Mouse (Mus musculus): ENCODE measurements around the gene Ninj2. TPM values are rescaled to one million over a fixed set of nuclear protein-coding genes. Genes with fewer than 3 reads are reported as not detected.

Gene Ninj2
- total RNA-seq, 2 experiments from 2014 or later, result not detected

DNA sequence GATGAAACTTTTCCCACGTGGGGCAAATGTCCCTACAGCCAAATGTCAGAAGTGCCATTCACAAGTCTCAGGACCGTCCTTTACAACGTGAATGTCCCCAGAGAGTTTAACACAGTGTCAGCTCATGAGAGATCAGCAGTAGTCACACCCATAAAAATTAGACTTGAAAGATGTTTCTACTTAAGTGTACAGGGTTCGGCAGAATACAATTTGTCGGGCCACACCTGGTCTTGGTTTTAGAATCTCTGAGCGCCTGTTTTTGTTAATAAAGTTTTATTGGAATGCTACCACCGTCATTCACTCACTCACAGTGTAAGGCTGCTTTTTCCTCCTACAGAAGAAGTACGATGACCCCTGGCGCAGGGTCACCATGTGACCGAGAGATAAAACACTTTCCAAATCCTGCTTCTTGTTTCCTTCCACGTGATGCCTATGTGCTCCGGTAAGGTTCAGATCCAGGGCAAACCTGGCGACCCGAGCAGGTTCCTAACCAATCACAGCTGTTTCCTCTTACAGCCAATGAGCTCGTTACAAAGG is 2.4 kb upstream of the Ninj2 start:
- DNase-seq, result no peak
- intact Hi-C loops (cut with DNase I), result no loop called here

DNA sequence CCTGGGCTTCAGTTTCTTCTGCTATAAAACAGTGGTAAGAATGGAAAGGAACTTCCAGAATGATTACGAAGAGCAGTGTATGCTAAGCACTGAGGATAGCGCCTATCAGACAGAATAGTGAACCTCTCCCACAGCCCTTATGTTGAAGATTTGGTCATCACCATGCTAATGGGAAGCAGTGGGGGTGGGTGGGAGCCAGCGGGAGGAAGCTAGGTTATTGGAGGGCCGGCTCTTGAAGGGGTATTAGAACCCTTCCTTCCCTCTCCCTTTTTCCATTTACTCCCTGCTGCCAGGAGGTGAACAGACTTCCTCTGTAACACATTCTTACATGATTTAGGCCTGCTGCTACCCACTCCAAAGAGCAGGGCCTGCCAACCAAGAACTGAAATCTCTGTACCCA is 1.2 kb upstream of the Ninj2 start:
- DNase-seq, result no peak
- intact Hi-C loops (cut with DNase I), result no loop called here

DNA sequence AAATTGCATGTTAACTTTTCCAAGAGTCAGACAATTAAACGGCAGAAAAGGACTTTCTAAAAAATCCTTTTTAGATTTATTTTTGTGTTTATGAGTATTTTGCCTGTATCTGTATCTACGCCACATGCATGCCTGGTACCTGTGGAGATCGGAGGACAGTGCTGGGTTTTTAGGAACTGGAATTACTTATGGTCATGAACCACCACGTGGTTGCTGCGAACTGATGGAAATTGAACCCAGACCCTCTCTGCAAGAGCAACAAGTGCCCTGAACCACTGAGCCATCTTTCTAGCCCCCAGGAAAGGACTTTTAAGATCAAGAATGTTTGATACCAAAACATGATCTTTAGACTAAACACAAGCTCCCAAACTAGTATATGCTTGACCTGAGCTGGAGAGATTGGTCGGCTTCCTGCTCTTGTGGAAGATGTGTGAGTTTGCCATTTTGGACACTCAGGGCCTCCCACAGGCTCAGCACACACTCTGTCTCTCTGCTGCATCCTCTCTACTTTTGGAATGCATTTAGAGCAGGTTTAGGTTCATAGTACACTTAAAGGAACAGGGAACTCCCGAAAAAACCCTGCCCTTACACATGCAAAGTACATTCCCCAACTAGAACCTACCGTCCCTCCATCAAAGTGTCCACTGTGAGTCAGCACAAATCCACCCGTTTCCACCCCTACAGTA is 1.1 kb downstream of the Ninj2 start:
- no peak for DNase-seq
- intact Hi-C loops (cut with DNase I), result no loop called here

DNA sequence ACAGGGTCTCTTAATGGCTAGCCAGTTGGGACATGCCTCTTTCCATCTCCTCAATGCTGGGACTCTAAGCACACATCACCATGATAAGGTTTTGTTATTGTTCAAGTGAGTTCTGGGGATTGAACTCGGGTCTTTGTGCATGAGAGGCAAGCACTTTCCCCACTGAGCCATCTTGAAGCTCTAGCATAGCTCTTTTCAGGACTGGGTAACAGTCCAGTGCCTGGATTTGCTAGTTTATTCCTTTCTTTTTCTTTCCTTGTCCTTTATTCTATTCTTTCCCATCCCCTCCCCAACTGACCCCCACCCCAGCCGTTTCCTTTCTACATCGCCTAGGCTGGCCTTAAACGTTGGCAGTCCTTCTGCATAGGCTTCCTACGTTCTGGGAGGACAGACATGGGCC is 1.9 kb downstream of the Ninj2 start:
- intact Hi-C loops (cut with DNase I), result no loop called here
- no peak for DNase-seq

DNA sequence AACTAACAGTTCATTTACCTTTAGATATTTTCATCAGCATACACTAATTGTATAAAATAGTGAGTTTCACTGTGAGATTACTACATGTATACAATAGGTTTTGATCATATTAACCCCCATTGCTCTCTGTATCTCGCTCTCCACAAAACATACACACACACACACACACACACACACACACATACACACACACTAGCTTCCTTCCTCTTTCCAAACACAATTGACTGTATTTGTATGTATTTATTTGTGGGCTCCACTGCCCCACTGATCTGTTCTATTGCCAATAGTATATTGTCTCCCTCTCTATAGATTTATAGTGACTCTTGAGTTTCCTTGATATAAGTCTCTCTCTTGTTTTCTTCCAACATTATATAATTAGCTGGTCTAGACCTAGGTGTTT is 2.4 kb downstream of the Ninj2 start:
- no peak for DNase-seq
- intact Hi-C loops (cut with DNase I), result no loop called here

DNA sequence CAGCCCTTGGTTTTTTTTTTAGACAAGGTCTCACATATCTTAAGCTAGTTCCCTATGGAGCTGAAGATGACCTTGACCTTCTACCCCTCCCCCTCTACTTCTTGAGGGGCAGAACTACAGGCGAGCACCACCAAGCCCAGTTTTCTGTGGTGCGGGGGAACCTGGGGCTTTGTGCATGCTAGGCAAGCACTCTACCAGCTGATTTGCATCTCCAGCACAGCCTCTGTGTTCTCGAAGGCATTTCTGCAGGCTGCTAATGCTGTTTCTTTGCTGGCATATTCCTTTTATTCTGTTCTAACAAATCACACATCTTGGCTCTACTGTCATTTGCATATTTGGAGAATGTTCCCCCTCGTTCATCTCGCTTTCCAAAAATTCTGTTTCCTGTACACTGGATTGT is 6.2 kb downstream of the Ninj2 start:
- DNase-seq, result no peak
- intact Hi-C loops (cut with DNase I), result no loop called here

DNA sequence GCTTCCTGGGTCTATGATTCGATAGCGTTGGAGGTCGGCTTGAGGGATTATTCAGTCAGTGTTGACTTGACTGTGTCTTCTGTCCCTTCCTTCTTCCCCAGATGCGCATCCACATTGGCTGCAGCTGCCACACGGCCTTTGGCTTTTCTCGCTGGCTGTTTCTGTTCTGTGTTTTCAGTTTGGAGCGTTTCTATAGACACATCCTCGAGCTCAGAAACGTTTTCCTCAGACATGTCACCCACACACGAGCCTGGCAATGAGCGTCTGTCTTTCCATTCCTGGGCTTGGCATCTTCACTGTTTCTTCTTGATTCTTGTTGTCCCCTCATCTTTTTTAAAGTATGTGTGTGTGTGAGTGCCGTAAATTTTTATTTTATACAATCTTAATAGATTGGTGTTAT is 8.1 kb downstream of the Ninj2 start:
- no peak for DNase-seq
- intact Hi-C loops (cut with DNase I), result no loop called here

DNA sequence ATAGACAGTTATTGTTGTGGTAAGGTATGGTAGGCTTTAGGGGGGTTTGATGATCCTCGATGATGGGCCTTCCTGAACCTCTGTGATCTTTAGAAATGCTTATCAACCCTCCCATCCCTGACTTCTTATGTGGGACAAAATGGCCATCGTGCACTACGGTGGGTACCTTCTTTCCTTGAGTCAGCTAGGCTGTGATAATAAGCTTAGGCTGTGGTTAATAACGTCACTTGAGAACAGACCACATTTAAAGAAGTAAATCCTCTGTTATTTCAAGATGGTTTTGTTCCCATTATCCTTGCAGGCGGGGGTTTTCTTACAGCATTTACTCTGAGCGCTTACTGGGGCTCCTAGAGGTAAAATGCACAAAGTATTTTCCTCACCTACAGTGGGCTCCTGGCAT is 8.8 kb downstream of the Ninj2 start:
- intact Hi-C loops (cut with DNase I), result no loop called here
- DNase-seq, result no peak

DNA sequence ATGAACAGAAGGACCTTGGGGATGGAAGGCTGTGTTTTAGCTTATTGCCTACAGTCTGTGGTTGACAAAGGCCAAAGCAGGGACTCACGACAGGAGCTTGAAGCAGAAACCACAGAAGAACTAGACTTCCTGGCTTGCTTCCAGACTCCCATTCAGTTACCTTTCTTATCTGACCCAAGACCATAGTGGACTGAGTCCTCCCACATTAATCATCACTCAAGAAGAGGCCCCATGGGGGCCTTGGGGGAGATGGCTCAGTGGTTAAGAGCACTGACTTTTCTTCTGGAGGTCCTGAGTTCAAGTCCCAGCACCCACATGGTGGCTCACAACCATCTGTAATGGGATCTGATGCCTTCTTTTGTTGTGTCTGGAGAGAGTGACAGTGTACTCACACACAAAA is 10.0 kb downstream of the Ninj2 start:
- DNase-seq, result no peak
- intact Hi-C loops (cut with DNase I), result no loop called here

DNA sequence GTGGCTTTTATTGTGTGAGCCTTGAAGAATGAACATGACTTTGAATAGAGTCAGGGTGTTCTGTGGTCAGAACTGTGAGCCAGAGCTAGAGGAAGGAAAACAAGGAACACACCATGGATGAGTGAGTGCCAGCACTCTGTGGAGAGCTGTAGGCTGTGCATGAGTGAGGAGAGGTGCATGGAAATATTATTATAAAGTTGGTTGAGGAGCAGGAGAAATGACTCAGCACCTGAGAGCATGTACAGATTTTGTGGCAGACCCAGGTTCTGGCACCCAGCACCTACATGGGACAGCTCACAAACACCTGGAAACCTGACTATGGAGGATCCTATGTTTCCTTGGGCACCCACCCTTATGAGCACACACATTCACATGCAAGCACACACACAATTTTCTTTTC is 11.9 kb downstream of the Ninj2 start:
- no peak for DNase-seq
- intact Hi-C loops (cut with DNase I), result no loop called here

DNA sequence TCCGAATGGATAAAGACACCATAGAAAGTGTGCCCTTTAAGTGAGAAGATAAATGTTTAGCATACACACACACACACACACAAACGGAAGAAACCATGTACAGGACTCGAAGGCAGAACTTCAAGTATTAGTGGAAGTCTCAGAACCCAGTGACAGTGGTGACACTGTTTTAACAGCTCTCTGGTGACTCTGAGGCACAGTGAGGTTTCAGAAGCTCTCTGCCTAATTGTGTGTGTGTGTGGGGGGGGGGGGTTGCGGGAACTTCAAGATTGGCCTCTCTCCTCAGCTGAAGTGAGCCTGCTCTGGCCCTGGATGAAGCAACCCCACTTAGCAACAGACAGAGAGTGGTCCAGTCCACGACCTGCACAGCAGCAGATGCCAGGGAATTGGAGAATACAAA is 14.4 kb downstream of the Ninj2 start:
- no peak for DNase-seq
- intact Hi-C loops (cut with DNase I), result no loop called here

DNA sequence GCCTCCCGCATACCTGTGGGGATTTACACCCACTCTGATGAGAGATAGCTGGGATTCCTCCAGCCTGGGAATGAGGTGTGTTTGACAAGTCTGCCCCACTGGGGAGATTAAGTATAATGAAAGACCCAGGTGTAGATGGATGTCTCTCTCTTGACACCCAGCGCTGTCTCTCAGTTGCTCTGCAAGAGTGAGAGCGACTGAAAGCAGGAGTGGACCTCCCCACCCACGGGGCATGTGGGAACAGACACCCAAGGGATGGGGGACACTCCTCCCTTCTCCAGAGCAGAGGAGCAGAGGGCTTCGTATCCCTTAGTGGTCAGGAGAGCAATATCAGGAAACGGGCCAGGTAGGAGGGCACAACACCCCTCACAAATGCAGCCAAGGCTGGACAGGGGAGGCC is 14.9 kb downstream of the Ninj2 start:
- DNase-seq, result no peak
- intact Hi-C loops (cut with DNase I), result no loop called here

DNA sequence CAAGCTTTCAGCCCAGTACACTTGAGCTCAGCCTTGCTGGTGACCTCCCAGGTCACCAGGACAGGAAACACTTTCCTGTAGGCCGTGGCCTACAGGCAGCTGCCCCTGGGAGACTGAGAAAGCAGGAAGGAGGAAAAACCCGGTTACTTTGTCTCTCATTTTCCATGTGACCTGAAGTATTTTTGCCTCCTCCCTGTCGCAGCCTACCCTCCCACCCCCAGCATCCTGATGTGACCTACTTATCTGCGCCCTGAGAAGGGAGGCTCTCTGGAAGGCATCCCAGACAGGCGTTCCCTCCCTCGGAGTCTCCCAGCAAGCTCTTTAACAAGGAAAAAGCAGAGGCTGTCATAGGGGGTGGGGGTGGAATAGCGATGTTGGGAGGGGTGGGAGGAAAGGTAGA is 16.0 kb downstream of the Ninj2 start:
- intact Hi-C loops (cut with DNase I), result no loop called here
- DNase-seq, result peak; percentile 18

DNA sequence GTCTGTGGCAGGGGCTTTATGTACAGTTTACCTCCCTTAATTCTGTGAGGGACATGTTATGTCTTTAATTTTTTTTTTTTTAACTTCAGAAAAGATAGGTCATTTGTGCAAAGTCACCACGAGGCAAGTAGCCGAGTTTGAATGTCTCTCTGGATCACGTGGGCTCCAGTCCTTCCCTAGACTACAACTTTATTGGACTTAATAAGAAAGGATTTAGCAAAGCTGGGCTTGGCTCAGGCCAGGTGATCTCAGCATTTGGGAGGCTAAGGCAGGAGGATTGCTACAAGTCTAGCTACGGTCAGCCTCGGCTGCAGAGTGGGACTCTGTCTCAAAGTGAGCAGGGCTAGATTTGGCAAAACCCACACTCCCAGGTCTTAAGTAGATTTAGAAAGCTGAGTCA is 16.8 kb downstream of the Ninj2 start:
- intact Hi-C loops (cut with DNase I), result loop anchor here (10.0 kb wide), 1 partner anchor 55 kb away; no protein-coding TSS in a partner anchor
- no peak for DNase-seq

DNA sequence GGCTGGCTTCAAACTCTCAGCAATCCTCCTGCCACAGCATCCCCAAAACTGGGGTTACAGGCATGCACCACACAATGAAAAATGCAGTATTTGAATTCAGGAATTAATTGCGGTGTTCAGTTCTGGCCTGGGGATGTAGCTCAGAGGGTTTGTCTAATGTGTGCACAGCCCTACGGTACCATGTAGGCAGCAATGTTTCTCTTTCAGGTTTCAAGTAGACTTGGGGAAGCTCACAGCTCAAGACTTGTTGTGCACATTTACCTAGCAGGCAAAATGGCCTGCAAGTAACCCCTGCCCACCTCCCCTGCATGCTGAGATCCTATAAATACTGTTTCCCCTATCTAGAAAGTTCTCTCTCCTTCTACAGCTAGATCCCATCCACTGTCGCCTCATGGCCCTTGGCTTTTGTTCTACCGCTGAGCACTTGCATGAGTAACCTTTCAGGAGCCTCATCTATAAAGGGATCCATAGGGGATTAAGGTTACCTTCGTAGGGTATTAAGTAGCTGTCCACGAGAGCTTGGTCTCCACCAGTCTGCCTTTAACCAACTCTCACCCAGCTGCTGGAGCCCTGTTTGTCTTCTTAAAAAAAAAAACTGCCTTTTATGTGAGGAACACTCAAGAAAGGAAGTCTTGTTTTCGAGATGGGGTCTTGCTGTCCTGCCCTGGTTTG is 17.7 kb downstream of the Ninj2 start:
- intact Hi-C loops (cut with DNase I), result loop anchor here (10.0 kb wide), 1 partner anchor 54 kb away; no protein-coding TSS in a partner anchor
- no peak for DNase-seq

DNA sequence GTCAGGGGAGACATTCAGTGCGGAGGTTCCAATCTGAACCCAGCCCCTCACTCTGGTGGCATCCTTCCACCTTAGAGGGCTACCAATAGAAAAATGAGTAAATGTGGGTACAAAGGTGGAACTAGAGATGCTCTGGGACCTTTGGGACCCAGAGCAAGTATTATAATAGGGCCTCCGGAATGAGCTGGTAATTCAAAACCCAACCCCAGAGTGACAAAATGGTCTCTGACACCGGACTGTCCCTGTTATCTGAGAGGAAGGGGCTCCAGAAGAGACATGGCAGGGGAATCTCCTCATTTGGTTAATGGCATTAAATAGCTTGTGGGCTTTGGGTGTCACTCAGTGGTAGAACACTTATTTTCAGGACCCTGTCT is 18.2 kb downstream of the Ninj2 start:
- intact Hi-C loops (cut with DNase I), result loop anchor here (10.0 kb wide), 1 partner anchor 53 kb away; no protein-coding TSS in a partner anchor
- DNase-seq, result no peak

DNA sequence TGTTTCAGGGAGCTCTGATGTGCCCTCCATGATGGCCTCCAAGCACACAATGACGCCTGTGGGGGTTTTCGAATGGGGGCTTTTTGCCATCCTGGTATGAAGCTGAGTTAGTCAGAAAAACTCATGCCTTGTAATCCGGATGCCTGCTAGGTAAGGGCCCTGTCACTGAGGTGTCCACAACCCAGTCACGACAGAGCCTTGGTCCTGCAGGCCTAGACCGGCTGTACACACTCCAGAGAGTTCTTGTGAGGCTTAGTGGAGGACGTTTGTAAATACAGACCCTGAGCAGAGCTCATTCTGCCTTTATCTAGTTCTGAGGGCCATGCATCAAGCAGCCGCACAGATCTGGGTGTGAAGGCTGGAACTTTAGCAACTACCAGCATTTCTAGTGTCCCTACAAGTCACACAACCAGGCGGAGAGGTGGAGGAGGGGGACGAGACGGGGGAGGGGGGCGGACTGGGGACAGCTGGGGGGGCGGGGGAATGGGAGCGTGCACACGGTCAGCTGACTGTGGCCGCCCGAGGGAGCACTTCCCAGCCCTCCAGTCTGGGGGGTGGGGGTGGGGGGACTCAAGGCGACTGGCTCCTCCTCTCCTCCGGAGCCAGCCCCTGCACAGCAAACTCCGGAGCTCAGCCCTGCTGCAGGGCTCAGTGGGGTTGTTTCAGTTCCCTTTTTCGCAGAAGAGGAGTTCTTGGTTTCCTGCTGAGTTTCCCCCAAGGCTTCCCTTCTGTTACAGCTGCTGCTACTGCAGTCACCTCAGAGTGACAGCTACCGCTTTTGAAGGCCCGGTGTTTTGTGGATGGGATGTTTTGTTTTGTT is 19.0 kb downstream of the Ninj2 start:
- peak; percentile 84 for DNase-seq
- intact Hi-C loops (cut with DNase I), result loop anchor here (10.0 kb wide), 1 partner anchor 53 kb away; no protein-coding TSS in a partner anchor

DNA sequence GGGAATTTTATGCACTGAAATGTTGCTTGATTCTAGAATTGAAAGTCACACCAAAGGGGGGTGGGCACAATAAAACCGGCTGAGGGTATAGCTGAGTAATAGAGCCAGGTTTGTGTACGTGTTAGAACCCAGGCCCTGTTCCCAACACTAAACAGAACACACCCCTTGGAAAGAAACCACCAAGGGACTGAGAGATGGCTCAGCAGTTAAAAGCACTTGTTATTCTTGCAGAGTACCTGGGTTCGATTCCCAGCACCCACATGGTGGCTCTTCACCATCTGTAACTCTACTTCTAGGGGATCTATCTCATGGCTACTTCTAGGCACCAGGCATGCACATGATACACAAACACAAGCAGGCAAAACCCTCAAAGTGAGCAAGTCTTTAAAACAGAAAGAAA is 20.7 kb downstream of the Ninj2 start:
- intact Hi-C loops (cut with DNase I), result loop anchor here (10.0 kb wide), 1 partner anchor 51 kb away; no protein-coding TSS in a partner anchor
- DNase-seq, result no peak

DNA sequence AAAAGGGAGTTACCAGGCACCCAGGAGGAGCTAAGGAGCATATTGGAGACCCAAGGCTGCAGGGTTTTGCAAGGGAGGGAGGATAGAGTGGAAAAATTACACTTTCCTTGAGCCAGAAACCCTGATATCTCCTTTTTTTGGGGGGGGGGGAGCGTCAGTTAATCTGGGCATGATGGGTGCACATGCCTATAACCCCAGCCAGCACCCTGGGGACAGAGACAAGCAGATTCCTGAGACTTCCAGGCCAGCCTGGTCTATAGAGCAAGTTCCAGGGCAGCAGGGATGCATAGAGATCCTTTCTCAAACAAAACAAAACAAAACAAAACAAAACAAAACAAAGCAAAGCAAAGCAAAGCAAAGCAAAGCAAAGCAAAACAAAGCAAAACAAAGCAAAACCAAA is 21.1 kb downstream of the Ninj2 start:
- DNase-seq, result no peak
- intact Hi-C loops (cut with DNase I), result loop anchor here (10.0 kb wide), 1 partner anchor 51 kb away; no protein-coding TSS in a partner anchor

DNA sequence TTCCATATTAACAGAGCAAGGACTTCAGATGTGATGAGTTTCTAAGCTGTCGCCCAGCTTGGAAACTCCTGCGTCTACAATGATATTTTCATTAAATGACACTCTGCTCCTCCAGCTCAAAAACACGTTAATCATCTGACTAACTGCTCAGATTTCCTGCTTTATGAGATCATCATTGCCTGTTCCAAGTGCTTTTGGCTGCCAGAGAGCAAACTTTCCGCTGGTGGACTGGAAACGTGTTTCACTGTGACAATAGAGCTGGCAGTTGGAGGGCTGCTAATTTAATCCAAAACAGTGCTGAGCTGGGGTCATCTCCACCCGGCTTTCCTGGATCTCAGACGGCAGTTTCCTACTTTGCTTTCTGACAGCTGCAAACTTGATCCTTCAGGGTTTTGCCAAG is 21.5 kb downstream of the Ninj2 start:
- DNase-seq, result peak; percentile 15
- intact Hi-C loops (cut with DNase I), result loop anchor here (10.0 kb wide), 1 partner anchor 50 kb away; no protein-coding TSS in a partner anchor

DNA sequence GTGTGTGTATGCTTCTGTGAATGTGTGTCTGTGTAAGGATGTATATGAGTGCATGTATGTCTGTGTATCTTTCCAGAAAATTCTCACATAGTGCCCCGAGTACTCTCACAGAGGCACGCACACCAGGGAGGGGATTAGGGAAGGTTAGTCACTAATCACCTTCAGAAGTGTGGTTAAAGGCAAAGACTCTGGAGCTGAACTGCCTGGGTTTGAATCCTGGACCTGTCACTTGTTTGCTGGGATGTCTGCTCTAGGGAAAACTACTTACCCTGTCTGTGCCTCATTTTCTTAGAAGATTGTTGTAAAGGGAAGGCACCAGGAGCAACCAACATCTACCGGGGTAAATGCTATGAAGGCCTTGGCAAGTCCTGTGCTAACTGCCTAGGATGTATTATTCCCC is 22.3 kb downstream of the Ninj2 start:
- intact Hi-C loops (cut with DNase I), result loop anchor here (10.0 kb wide), 1 partner anchor 49 kb away; no protein-coding TSS in a partner anchor
- DNase-seq, result no peak
